Mouse (Mus musculus): ENCODE measurements at regions not wholly inside any gene's neighbourhood (a gene's known extent, or its start where the extent isn't known, plus 50 kb on each side); places are given as distances from the start of the nearest gene placed in this dataset.

DNA sequence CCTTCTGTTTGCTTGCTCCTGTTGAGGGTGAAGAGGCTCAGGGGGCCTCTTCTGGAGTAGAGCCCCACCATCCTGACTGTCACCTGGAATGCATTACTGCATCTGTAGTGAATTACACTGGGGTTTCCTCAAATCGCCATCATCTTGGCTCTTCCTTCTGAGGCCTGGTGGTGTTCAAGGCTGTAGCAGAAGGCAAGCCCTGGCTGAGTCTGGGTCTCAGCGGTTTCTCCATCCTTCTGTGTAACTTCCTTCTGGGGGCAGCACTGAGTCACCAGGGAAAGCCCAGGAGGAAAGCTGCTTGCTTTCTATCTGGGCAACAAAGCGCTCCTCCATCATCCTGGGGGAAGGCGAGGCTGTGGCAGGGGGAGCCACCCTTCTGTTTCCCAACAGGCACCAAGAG, 82.2 kb downstream of the Syf2 start:
- TF ChIP-seq POLR2A (IDR thresholded peaks at IDR 0.05; ENCODE audit: low read depth, low read length), result no peak
- TF ChIP-seq CTCF (conservative IDR thresholded peaks at IDR 0.05; ENCODE audit: insufficient read depth, insufficient read length, low read depth, low read length), result no peak

All from kidney, adult 2 months (tissue).